Mouse (Mus musculus): ENCODE measurements around the gene Rab15.

DNA sequence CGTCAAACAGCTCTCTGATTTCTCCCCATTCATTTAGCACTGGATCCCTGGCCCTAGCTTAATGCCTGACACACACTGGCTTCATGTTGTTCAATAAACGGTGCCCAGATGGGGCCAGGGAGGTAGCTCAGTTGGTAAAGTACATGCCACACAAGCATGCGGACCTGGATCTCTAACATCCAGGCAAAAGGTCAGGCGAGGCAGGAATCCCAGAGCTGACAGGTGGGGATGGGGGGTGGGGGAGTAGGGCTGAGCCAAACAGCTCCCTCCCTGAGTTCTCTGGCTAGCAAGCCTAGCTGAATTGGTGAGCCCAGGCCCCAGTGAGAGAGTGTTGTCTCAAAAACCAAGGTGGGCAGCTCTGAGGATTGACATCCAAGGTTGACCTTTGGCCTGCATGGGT lies 5.5 kb downstream of the Rab15 start:
- TF ChIP-seq EP300 (IDR thresholded peaks at IDR 0.05; ENCODE audit: low read depth) (no peak), CTCF (IDR thresholded peaks at IDR 0.05; ENCODE audit: low read depth) (no peak)

All from heart, postnatal 0 days (tissue).